Mouse (Mus musculus) liver, embryonic 16.5 days (tissue): Measurements from ENCODE around the gene Myl3. TPM values are rescaled to one million over a fixed set of nuclear protein-coding genes. Genes with fewer than 3 reads are reported as not detected.

Experiments used
- ATAC-seq: fragments of 200-750 bp; cut with Nextera tagmentation; 2 replicates; pipeline ENCODE4 v1.8.0; 2017; ENCODE audit warnings: low read depth, mild to moderate bottlenecking, moderate number of reproducible peaks, moderate library complexity
- H3K27ac ChIP-seq: fragments of 300-500 bp; sonication (generic); 2 replicates; pipeline ENCODE4 v1.5.1; 2014; ENCODE audit warnings: mild to moderate bottlenecking, low read length
- H3K27me3 ChIP-seq: fragments of 300-500 bp; sonication (generic); 2 replicates; pipeline ENCODE4 v1.6.1; 2014; ENCODE audit warnings: low read depth, low read length, mixed read lengths; ENCODE audit not compliant: control insufficient read depth, insufficient read depth
- H3K36me3 ChIP-seq: fragments of 300-500 bp; sonication (generic); 2 replicates; pipeline ENCODE4 v1.6.1; 2014; ENCODE audit warnings: mild to moderate bottlenecking; ENCODE audit not compliant: control insufficient read depth, insufficient read depth
- H3K4me1 ChIP-seq: fragments of 300-500 bp; sonication (generic); 2 replicates; pipeline ENCODE4 v1.6.1; 2014; ENCODE audit warnings: low read depth, low read length, mixed read lengths; ENCODE audit not compliant: control insufficient read depth
- H3K4me2 ChIP-seq: fragments of 300-500 bp; sonication (generic); 2 replicates; pipeline ENCODE4 v1.6.1; 2014; ENCODE audit warnings: low read depth, low read length, mixed read lengths
- H3K4me3 ChIP-seq: fragments of 300-500 bp; sonication (generic); 2 replicates; pipeline ENCODE4 v1.5.1; 2014; ENCODE audit warnings: low read depth, mild to moderate bottlenecking, low read length
- H3K9ac ChIP-seq: fragments of 300-500 bp; sonication (generic); 2 replicates; pipeline ENCODE4 v1.6.1; 2014; ENCODE audit warnings: low read depth, low read length
- H3K9me3 ChIP-seq: fragments of 300-500 bp; sonication (generic); replicated peaks from 2 replicates; pipeline ENCODE4 v1.6.1; 2016; ENCODE audit warnings: low read length; ENCODE audit not compliant: control insufficient read depth
- WGBS: fragments of 180-500 bp; shearing (Covaris S2); extraction: QIAGEN DNeasy Blood & Tissue Kit; methylation state at CpG from one replicate; pipeline ENCODE4 v1.1.7; 2014; ENCODE audit not compliant: insufficient replicate concordance; 5-methylcytosine and 5-hydroxymethylcytosine counted together
- polyA plus RNA-seq: library from polyadenylated mRNA; unstranded; fragments of >200 nt; fragmentation: Nextera tagmentation; extraction: Ambion mirVana; gene quantifications from 2 replicates; pipeline ENCODE4 v1.2.1, GENCODE M21; 2015

Myl3 gene
- polyA plus RNA-seq, 1 experiment from 2014 or later = 1.9 TPM

GRCm38 (mm10) chr9:110734154-110734553, 7.5 kb upstream of the Myl3 start:
- ATAC-seq = no peak
- Histone ChIP-seq H3K4me2 (no peak overlapping the region), H3K27me3 (peaks cover 9% of the 10 kb centered on the region; the same call in 1 of the 2 replicates), H3K4me1 (peaks cover 12% of the 10 kb centered on the region), H3K4me3 (no peak overlapping the region), H3K9ac (no peak overlapping the region), H3K9me3 (no peaks in the 10 kb centered on the region), H3K36me3 (no peaks in the 10 kb centered on the region), H3K27ac (no peak overlapping the region)
- 45% methylated on average over 7 of the region's 7 CpGs for WGBS

- Histone ChIP-seq H3K27me3 (peaks cover 28% of the 10 kb centered on the region), H3K4me2 (no peak overlapping the region), H3K4me3 (no peak overlapping the region), H3K9ac (no peak overlapping the region), H3K27ac (no peak overlapping the region), H3K9me3 (no peaks in the 10 kb centered on the region), H3K36me3 (no peaks in the 10 kb centered on the region), H3K4me1 (peaks cover 12% of the 10 kb centered on the region)
- 66% methylated on average over 9 of the region's 9 CpGs for WGBS
- no peak for ATAC-seq
These were observed 5.3 kb upstream of the Myl3 start for GRCm38 (mm10) chr9:110736362-110736761.

DNA sequence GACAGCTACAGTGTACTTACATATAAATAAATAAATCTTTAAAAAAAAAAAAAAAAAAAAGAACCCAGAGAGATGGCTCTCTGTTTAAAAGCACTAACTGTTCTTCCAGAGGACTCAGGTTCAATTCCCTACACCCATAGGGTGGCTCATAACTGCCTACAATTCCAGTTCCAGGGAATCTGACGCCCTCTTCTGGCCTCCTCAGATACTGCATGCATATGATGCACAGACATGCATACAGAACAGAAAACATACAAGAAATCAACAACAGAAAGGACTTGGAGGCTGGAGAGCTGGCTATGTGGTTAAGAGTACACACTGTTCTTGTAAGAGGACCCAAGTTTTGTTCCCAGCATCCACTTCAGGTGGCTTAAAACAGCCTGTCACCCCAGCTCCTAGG, 3.6 kb upstream of the Myl3 start:
- ATAC-seq = no peak
- peaks cover 45% of the 10 kb centered on the region for H3K27me3 ChIP-seq

GRCm38 (mm10) chr9:110739961-110740360, 1.7 kb upstream of the Myl3 start:
- no peaks in the 10 kb centered on the region; the same call in 1 of the 2 replicates for H3K4me1 ChIP-seq
- H3K27ac ChIP-seq = no peak overlapping the region
- H3K27me3 ChIP-seq = peaks cover 55% of the 10 kb centered on the region
- H3K9me3 ChIP-seq = no peaks in the 10 kb centered on the region
- no peaks in the 10 kb centered on the region for H3K36me3 ChIP-seq
- H3K4me2 ChIP-seq = no peak overlapping the region
- ATAC-seq = no peak
- no peak overlapping the region for H3K9ac ChIP-seq
- WGBS = 56% methylated on average over 7 of the region's 7 CpGs
- H3K4me3 ChIP-seq = no peak overlapping the region

More for the DNA sequence above, 3.6 kb upstream of the Myl3 start:
- Histone ChIP-seq H3K4me1 (peaks cover 5% of the 10 kb centered on the region), H3K36me3 (no peaks in the 10 kb centered on the region), H3K9me3 (no peaks in the 10 kb centered on the region), H3K4me2 (no peak overlapping the region), H3K4me3 (no peak overlapping the region), H3K9ac (no peak overlapping the region), H3K27ac (no peak overlapping the region)
- WGBS = 15% methylated on average over 1 of the region's 1 CpGs

GRCm38 (mm10) chr9:110742295-110742950, 762 bp downstream of the Myl3 start:
- ATAC-seq = peak; percentile 30
- Histone ChIP-seq H3K9ac (no peak overlapping the region), H3K27ac (no peak overlapping the region), H3K4me3 (peak overlapping the region; percentile 48), H3K4me1 (no peaks in the 10 kb centered on the region; the same call in 1 of the 2 replicates), H3K27me3 (peaks cover 63% of the 10 kb centered on the region), H3K9me3 (no peaks in the 10 kb centered on the region), H3K4me2 (peak overlapping the region; percentile 66), H3K36me3 (no peaks in the 10 kb centered on the region)
- under 1% methylated on average over 60 of the region's 71 CpGs for WGBS

DNA sequence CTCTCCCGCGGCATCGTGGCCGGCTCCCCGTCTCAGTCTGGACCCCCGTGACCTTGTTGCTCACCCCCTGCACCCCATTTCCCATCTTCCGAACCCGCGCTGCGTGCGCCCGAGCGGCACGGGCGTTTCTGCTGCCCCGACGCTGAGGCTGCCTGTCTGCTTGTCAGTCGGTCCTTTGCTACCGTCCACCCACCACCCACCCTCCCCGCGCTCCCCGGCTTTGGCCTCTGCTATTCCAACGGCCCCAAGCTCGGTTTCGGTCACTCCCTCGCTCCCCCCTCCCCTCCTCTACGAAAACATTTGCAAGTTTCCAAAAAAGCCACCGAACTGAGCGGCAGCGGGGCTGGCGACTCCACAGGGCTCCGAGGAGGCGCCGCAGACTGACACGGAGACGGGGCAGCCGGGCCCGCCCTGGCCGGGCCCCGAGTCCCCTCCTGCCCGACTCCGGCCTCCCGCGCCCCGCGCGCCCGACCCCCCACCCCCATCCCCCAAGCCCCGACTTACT, 1.3 kb downstream of the Myl3 start:
- Histone ChIP-seq H3K4me1 (no peaks in the 10 kb centered on the region; the same call in 1 of the 2 replicates), H3K27me3 (peaks cover 63% of the 10 kb centered on the region), H3K27ac (no peak overlapping the region; the same call in 1 of the 2 replicates), H3K9me3 (no peaks in the 10 kb centered on the region), H3K9ac (0 out of 2 replicates have a peak overlapping the region, but pooled peaks have one; percentile 13), H3K36me3 (no peaks in the 10 kb centered on the region), H3K4me3 (peak overlapping the region; percentile 48), H3K4me2 (peak overlapping the region; percentile 66)
- no peak for ATAC-seq
- WGBS = 1% methylated on average over 44 of the region's 49 CpGs

- H3K9me3 ChIP-seq = no peaks in the 10 kb centered on the region
- no peak overlapping the region for H3K27ac ChIP-seq
- ATAC-seq = peak; percentile 23
- peak overlapping the region; percentile 66 for H3K4me2 ChIP-seq
- peak overlapping the region; percentile 48 for H3K4me3 ChIP-seq
- H3K4me1 ChIP-seq = no peaks in the 10 kb centered on the region; the same call in 1 of the 2 replicates
- 5% methylated on average over 50 of the region's 63 CpGs for WGBS
- H3K27me3 ChIP-seq = peaks cover 63% of the 10 kb centered on the region
- H3K9ac ChIP-seq = peak overlapping the region; percentile 13; the same call in 1 of the 2 replicates
- H3K36me3 ChIP-seq = no peaks in the 10 kb centered on the region
These were observed 2.0 kb downstream of the Myl3 start for GRCm38 (mm10) chr9:110743456-110744323.

DNA sequence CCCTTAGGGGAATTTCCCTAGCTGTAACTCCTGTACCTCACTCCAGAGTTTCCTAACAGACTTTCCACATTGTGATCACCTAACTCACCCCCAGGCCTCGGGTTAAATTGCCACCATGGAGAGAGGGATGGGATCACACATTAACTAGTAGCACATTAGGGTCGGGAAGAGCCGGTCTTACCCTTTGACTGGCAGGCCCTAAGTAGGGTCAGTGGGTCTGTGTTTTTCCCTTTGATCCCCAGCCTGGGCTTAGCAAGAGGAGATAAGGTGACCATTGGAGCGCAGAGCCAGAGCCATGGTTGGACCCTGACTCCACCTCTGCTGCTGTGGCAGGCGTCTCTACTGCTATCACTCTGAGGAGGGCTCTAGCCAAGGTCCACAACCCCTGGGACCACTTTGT, 4.1 kb downstream of the Myl3 start:
- H3K9me3 ChIP-seq = no peaks in the 10 kb centered on the region
- no peak overlapping the region for H3K27ac ChIP-seq
- H3K4me3 ChIP-seq = no peak overlapping the region
- H3K4me1 ChIP-seq = no peaks in the 10 kb centered on the region; the same call in 1 of the 2 replicates
- H3K4me2 ChIP-seq = no peak overlapping the region
- H3K36me3 ChIP-seq = no peaks in the 10 kb centered on the region
- 31% methylated on average over 5 of the region's 5 CpGs for WGBS
- H3K9ac ChIP-seq = no peak overlapping the region
- peaks cover 50% of the 10 kb centered on the region for H3K27me3 ChIP-seq
- ATAC-seq = 0 out of 2 replicates have a peak, but pooled peaks have one; percentile 9
